Mouse (Mus musculus): Measurements from ENCODE around the gene Gm43517.

Gene Gm43517

GRCm38 (mm10) chr12:49385631-49385990 lies 637 bp downstream of the Gm43517 start:
- no peak for DNase-seq (ENCODE audit: inconsistent ontology term)

DNA sequence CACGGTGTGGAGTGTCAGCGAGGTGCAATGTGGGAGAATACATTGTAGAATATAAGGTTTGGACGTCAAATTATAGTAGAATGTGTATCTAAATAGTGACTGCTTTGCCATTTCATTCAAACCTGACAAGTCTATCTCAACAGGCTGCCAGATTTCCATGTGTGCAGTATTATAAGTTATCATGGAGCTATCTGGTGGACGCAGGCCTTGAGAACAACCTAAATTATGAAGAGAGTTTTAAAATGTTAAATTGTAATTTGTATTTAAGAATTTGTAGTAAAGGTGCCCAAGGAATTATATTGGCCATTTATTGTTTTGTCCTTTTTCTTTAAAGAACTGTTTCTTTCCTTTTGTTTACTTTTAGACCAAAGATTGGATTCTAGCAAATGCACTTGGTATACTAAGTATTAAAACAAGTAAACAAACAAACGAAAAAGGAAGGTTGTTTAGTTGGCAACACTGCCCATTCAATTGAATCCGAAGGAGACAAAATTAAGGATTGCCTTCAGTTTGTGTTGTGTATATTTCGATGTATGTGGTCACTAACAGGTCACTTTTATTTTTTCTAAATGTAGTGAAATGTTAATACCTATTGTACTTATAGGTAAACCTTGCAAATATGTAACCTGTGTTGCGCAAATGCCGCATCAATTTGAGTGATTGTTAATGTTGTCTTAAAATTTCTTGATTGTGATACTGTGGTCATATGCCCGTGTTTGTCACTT lies 1.3 kb downstream of the Gm43517 start:
- DNase-seq (ENCODE audit: inconsistent ontology term) = no peak

GRCm38 (mm10) chr12:49387856-49388598 lies 3.1 kb downstream of the Gm43517 start:
- DNase-seq (ENCODE audit: inconsistent ontology term) = no peak

DNA sequence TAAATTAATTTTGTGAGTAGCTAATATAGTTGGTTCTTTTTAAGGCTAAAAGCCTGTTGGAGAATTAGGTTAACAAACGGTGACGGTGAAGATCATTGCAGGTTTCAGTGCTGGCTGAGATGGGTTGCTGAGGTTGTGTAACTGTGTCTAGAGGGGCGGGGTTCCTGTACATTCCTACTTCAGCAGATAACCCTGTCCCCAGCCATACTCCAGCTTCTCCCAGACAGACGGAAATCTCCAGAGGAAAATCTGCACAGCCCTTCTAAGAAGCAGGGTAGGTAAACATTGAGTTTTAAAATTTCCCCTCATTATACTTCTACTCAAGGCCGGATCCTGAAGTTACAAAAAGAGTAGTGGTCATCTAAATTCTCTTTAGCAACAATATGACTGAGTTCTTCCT lies 4.7 kb downstream of the Gm43517 start:
- DNase-seq (ENCODE audit: inconsistent ontology term) = no peak

DNA sequence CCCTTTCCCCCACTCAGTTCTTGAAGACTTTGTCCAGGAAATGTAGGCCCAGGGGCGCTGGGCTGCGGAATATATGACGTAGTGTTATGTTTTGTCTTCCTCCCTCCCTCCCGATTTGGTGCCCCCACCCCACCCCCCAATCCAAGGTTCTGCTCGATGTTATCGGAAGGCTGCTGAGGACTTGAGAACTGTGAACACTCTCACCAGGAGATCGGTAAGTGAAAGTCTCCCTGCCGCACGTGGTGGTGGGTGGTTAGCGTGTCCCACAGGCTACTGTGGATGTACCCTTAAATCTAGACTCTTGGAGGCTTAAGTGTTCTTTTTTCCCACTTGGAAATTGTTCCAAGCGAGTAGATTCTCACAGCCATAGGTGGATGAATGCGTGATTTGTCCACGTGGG lies 5.3 kb downstream of the Gm43517 start:
- DNase-seq (ENCODE audit: inconsistent ontology term) = no peak

DNA sequence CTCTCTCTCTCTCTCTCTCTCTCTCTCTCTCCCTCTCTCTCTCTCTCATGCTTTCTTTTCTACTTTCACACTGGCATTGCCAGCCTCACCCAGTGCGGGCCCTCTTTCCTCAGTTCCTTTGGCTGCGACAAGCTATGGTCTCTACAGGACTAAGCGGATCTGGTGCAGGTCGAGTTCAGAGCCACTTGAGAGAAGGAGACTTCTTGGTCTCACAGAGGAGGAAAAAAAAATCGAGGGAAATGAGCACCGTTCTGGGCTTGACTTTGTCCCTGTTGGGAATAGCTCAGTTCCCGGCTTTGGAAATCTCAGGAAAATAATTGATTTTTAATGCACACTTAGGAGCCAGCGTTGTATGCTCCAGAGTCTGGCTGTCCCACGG lies 5.9 kb downstream of the Gm43517 start:
- no peak for DNase-seq (ENCODE audit: inconsistent ontology term)

GRCm38 (mm10) chr12:49391305-49392040 lies 6.5 kb downstream of the Gm43517 start:
- DNase-seq (ENCODE audit: inconsistent ontology term) = peak; percentile 84

DNA sequence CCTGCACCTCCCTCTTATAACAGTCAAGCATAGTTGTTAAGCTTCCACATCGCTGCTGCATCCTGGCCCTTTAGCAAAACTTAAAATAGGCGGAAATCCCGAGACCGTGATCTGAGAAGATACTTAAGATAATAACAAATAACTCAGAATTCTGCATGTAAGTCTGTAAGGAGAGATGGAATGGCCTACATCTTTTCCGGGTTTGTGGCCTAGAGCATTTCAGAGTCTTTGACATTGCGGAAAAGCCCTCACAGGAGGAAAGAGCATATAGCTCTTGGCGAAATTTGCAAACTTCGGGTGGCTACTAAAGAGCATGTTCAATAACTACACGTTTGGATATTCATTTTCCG lies 7.0 kb downstream of the Gm43517 start:
- DNase-seq (ENCODE audit: inconsistent ontology term) = no peak

- no peak for DNase-seq (ENCODE audit: inconsistent ontology term)
Observed at GRCm38 (mm10) chr12:49392876-49393275, 7.9 kb downstream of the Gm43517 start.

DNA sequence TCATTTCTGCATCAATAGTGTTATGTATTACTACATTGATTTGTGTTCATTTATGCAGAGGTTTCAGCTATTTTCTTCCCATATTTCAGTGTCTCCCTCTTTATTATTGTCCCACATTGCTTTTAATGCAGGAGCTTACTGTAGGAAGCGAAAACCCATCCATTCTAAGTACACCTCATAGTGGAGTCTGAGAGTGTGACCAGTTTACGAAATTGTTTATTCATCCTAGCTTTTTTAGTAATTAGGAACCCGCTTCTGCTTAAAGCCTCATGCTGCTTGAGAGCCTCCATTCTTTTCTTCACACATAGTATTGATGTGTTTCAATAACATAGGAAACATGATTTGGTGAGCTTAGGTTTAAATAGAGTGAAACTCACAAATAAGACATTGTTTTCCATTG lies 8.7 kb downstream of the Gm43517 start:
- no peak for DNase-seq (ENCODE audit: inconsistent ontology term)

GRCm38 (mm10) chr12:49394181-49394580 lies 9.2 kb downstream of the Gm43517 start:
- DNase-seq (ENCODE audit: inconsistent ontology term) = no peak

GRCm38 (mm10) chr12:49394836-49395235 lies 9.9 kb downstream of the Gm43517 start:
- no peak for DNase-seq (ENCODE audit: inconsistent ontology term)

DNA sequence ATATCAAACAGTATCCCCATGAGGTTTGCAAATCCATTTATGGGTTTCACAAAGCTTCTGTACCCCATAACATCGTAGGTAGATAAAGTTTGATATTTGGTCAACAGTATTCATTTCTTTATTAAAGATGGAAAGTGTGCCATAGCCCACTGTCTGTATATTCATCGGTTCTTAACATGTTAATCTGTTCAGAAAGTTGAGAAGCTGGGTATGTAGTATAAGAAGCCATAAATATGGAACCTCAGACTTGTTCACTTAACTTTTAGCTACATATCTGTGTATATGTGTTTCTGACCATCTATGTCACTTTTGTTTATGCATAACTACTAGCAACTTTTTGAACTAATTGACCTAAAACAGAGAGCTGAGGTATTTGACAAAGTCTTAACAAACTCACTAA lies 11.0 kb downstream of the Gm43517 start:
- DNase-seq (ENCODE audit: inconsistent ontology term) = no peak

- no peak for DNase-seq (ENCODE audit: inconsistent ontology term)
Observed at GRCm38 (mm10) chr12:49396776-49397175, 11.8 kb downstream of the Gm43517 start.

GRCm38 (mm10) chr12:49397443-49398162 lies 12.6 kb downstream of the Gm43517 start:
- no peak for DNase-seq (ENCODE audit: inconsistent ontology term)

DNA sequence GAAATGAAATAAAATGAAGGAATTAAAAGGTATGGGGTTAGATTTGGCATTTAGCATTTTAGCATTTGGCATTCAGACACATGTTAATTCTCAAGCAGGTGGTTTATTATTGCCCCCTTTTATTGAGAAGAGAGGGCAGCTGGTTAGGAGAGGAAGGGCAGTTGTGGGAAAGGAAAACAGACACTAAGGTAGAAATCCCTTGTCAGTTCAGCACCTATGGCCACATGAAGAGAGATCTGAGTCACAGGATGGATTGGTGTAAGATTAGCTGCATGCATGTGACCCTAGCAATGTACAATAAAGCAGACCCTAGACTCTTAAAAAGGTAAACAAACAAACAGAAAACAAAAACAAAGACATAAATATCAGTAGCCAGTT lies 13.2 kb downstream of the Gm43517 start:
- DNase-seq (ENCODE audit: inconsistent ontology term) = no peak

DNA sequence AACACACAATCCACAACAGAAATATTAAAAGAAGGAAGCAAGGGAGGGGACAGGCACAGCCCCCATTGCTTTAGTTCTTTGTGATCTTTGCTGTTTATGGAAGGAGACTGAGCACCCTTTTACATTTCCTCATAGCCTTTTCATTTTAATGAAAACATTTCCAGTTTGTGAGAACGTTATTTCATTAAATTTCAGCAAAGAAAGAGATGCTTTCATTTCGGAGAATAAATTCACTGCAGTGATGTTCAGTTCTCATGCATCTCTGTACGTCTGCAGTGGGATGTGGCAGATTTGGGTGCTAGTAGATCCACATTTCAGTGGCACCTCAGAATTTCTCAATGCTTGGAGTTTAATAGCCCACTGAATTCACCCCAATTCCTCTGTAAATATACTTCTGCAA lies 13.7 kb downstream of the Gm43517 start:
- DNase-seq (ENCODE audit: inconsistent ontology term) = no peak

GRCm38 (mm10) chr12:49399611-49400010 lies 14.6 kb downstream of the Gm43517 start:
- DNase-seq (ENCODE audit: inconsistent ontology term) = no peak

DNA sequence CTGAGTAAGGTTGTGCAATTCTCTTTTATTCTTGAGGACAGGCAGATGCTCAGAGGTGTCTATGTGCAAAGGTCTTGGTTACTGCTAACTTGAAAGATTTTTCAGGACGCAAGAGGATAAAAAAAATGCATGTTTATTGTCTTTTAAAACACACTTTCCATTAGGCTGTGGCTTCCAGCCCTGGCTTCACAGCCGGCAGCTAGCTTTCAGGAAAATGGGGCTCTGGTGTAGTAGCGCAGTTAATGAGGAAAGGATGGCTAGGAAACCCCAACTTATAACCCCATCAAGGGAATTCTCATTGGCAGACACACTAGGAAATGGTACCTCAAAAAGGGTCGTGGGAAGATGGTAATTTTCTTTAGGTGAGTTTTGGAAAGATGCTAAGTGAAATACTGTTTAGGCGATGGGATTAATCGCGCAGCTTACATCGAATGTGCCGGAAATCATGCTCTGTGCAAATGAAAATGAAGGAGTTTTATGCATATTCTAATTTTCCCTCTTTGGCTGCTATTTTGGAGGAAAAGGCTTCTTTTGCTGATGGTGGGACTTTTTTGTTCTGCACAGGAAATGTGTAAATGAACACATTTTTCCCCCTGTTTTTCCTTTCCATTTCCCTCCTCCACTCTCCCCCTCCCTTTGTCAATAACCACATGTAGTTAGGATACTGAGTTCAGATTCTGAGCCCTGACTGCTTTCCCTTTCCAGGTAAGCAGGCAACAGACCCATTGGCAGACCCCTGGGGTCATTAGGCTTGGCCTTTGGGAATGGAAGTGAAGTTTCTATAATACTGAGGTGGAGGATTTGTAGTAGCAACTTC lies 15.3 kb downstream of the Gm43517 start:
- DNase-seq (ENCODE audit: inconsistent ontology term) = no peak

GRCm38 (mm10) chr12:49400853-49401118 lies 15.8 kb downstream of the Gm43517 start:
- no peak for DNase-seq (ENCODE audit: inconsistent ontology term)

DNA sequence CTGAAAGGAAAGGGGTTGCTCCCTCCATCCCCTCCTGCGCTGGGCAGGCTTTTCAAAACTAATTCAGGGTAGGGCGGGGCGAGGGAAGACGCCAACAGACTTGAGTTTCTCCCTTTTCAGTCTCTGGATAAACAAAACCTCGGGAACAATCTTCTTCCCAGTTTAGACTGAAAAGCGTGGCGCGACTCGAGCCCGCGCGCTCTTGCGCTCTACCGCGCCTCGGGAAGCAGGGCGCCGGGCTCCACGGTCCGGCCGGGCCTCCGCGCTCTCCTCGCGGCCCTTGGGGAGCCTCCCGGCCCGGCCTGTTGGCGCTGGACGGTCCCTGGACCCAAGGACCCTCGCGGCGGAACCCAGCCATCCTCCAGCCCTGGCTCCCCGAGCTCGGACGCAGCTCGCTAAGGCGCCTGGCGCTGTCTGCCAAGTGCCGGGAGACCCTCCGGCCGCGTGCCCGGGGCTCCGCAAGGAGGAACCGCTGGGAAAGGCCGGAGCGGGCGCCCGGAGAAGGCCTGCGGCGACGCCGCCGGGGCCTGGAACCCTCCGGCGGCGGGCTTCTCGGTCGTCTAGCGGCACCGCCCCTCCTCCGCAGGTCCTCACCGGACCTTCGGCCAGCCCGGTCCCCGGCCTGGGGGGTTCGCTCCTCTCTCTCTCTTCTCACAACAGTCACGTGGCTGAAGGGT lies 16.3 kb downstream of the Gm43517 start:
- DNase-seq (ENCODE audit: inconsistent ontology term) = peak; percentile 62

Measured in Muller cell, postnatal 12 days (primary cell).